Mouse (Mus musculus) layer of hippocampus, adult 9-10 months (tissue): ENCODE data around the gene Traf7.

ENCODE experiments used
- DNase-seq: peaks from one replicate; pipeline ENCODE4 v3.0.0; 2022; ENCODE audit warnings: low spot score

Gene Traf7

GRCm38 (mm10) chr17:24527723-24528559, at the start of gene Traf7:
Traf7 (minus strand) TSS chr17:24527938.
- peak; percentile 99 for DNase-seq

GRCm38 (mm10) chr17:24573811-24574210, 46.1 kb upstream of the Traf7 start:
- no peak for DNase-seq

- no peak for DNase-seq
Observed at GRCm38 (mm10) chr17:24572651-24573245, 45.0 kb upstream of the Traf7 start.

GRCm38 (mm10) chr17:24569837-24570236, 42.1 kb upstream of the Traf7 start:
- no peak for DNase-seq

- no peak for DNase-seq
Observed at GRCm38 (mm10) chr17:24567034-24567779, 39.5 kb upstream of the Traf7 start.

- no peak for DNase-seq
Observed at GRCm38 (mm10) chr17:24565792-24566191, 38.1 kb upstream of the Traf7 start.

- DNase-seq = no peak
Observed at GRCm38 (mm10) chr17:24565092-24565491, 37.4 kb upstream of the Traf7 start.

- DNase-seq = no peak
Observed at GRCm38 (mm10) chr17:24564422-24564821, 36.7 kb upstream of the Traf7 start.

- no peak for DNase-seq
Observed at GRCm38 (mm10) chr17:24563638-24564037, 35.9 kb upstream of the Traf7 start.

- no peak for DNase-seq
Observed at GRCm38 (mm10) chr17:24561592-24561991, 33.9 kb upstream of the Traf7 start.

GRCm38 (mm10) chr17:24560301-24561028, 32.7 kb upstream of the Traf7 start:
- DNase-seq = no peak

- DNase-seq = no peak
Observed at GRCm38 (mm10) chr17:24559146-24559545, 31.4 kb upstream of the Traf7 start.

- DNase-seq = no peak
Observed at GRCm38 (mm10) chr17:24558600-24559099, 30.9 kb upstream of the Traf7 start.

- no peak for DNase-seq
Observed at GRCm38 (mm10) chr17:24557091-24557490, 29.4 kb upstream of the Traf7 start.

- DNase-seq = no peak
Observed at GRCm38 (mm10) chr17:24551050-24551444, 23.3 kb upstream of the Traf7 start.

- no peak for DNase-seq
Observed at GRCm38 (mm10) chr17:24550416-24551049, 22.8 kb upstream of the Traf7 start.

- DNase-seq = peak; percentile 95
Observed at GRCm38 (mm10) chr17:24549618-24550415, 22.1 kb upstream of the Traf7 start, which contains the start of gene Pkd1. Pkd1 (plus strand) TSS chr17:24549834.

GRCm38 (mm10) chr17:24548921-24549617, 21.3 kb upstream of the Traf7 start:
- no peak for DNase-seq

- DNase-seq = no peak
Observed at GRCm38 (mm10) chr17:24548435-24548834, 20.7 kb upstream of the Traf7 start.

GRCm38 (mm10) chr17:24546234-24546633, 18.5 kb upstream of the Traf7 start:
- DNase-seq = no peak
